Mouse (Mus musculus) olfactory bulb, adult 2 months (tissue): Measurements from ENCODE around the gene Sparcl1. TPM values are rescaled to one million over a fixed set of nuclear protein-coding genes. Genes with fewer than 3 reads are reported as not detected.

ENCODE experiments used
- H3K27ac ChIP-seq: fragments of 200-500 bp; 2 replicates; pipeline ENCODE4 v1.5.1; 2012; ENCODE audit warnings: low read depth, low read length; ENCODE audit not compliant: insufficient read depth
- H3K4me1 ChIP-seq: fragments of 200-500 bp; 2 replicates; pipeline ENCODE4 v1.6.1; 2012; ENCODE audit warnings: low read length; ENCODE audit not compliant: control insufficient read depth, insufficient read depth
- H3K4me3 ChIP-seq: fragments of 200-500 bp; 2 replicates; pipeline ENCODE4 v1.5.1; 2012; ENCODE audit warnings: mild to moderate bottlenecking, low read depth, low read length, moderate library complexity; ENCODE audit not compliant: insufficient read depth
- CTCF ChIP-seq: fragments of 200-500 bp; IDR thresholded peaks from 2 replicates; pipeline ENCODE4 v1.5.1; 2012; ENCODE audit warnings: low read depth, mild to moderate bottlenecking, low read length, moderate library complexity; ENCODE audit not compliant: insufficient read depth
- POLR2A ChIP-seq: fragments of 200-500 bp; IDR thresholded peaks from 2 replicates; pipeline ENCODE4 v1.6.1; 2012; ENCODE audit warnings: mild to moderate bottlenecking, low read depth, low read length, moderate library complexity; ENCODE audit not compliant: insufficient read depth
- WGBS: fragments of 180-500 bp; shearing (Covaris S2); methylation state at CpG from one replicate; pipeline ENCODE4 v1.1.7; 2018; 5-methylcytosine and 5-hydroxymethylcytosine counted together
- polyA plus RNA-seq: library from polyadenylated mRNA; stranded (reverse); fragments of >200 nt; gene quantifications from 2 replicates; pipeline ENCODE4 v1.2.4, GENCODE M21; 2012; ENCODE audit warnings: low replicate concordance; ENCODE audit not compliant: missing spikeins, insufficient read depth, insufficient read length

Gene Sparcl1
- polyA plus RNA-seq, 1 experiment, result 627 TPM

- Histone ChIP-seq H3K4me3 (no peak overlapping the region), H3K4me1 (peaks cover 4% of the 10 kb centered on the region), H3K27ac (no peak overlapping the region; the same call in 1 of the 2 replicates)
- TF ChIP-seq CTCF (no peak), POLR2A (no peak)
- 70% methylated on average over 2 of the region's 2 CpGs for WGBS
Measured at GRCm38 (mm10) chr5:104042906-104043305, 70.6 kb downstream of the Sparcl1 start.

GRCm38 (mm10) chr5:104039154-104039932 lies 74.2 kb downstream of the Sparcl1 start:
- H3K27ac ChIP-seq, result no peak overlapping the region
- 76% methylated on average over 6 of the region's 6 CpGs for WGBS
- H3K4me3 ChIP-seq, result no peak overlapping the region
- H3K4me1 ChIP-seq, result no peaks in the 10 kb centered on the region
- TF ChIP-seq POLR2A (no peak), CTCF (no peak)

- Histone ChIP-seq H3K4me3 (no peak overlapping the region), H3K4me1 (no peaks in the 10 kb centered on the region), H3K27ac (no peak overlapping the region)
- 94% methylated on average over 1 of the region's 1 CpGs for WGBS
- TF ChIP-seq CTCF, result no peak
Measured at GRCm38 (mm10) chr5:104036686-104037085, 76.8 kb downstream of the Sparcl1 start.

DNA sequence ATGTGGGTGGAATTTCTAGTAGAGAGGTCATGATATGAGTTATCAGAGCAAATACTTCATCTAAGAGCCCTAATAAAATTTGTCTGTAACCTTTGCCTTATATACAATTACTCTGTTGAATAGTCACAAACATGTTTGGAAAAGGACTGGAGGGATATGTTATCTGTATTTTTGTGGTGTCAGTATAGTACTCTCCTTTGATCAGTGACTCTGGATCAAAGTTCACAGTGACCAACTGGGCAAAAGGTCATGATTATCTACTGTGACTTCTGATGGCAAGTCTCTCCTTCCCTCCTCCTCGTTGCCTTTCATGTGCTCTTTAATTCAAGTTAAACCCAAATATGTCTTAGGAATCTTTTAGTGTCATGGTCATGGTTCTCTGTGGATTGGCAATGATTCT lies 77.7 kb downstream of the Sparcl1 start:
- TF ChIP-seq CTCF (no peak), POLR2A (no peak)
- Histone ChIP-seq H3K27ac (no peak overlapping the region), H3K4me1 (no peaks in the 10 kb centered on the region), H3K4me3 (no peak overlapping the region)
- WGBS, result 60% methylated on average over 1 of the region's 1 CpGs

GRCm38 (mm10) chr5:104035066-104035465 lies 78.5 kb downstream of the Sparcl1 start:
- H3K4me3 ChIP-seq, result no peak overlapping the region
- TF ChIP-seq CTCF, result no peak
- no peak for TF ChIP-seq POLR2A
- H3K27ac ChIP-seq, result no peak overlapping the region
- no peaks in the 10 kb centered on the region for H3K4me1 ChIP-seq

- no peak overlapping the region for H3K4me3 ChIP-seq
- WGBS, result 82% methylated on average over 2 of the region's 2 CpGs
- no peak overlapping the region for H3K27ac ChIP-seq
- H3K4me1 ChIP-seq, result no peaks in the 10 kb centered on the region
- TF ChIP-seq POLR2A (no peak), CTCF (no peak)
Measured at GRCm38 (mm10) chr5:104032434-104033097, 81.0 kb downstream of the Sparcl1 start.

Other genes with a start within 250 kb of the Sparcl1 start
- not detected in 2 replicates for gene Klhl8, start 202.5 kb downstream of the Sparcl1 start, polyA plus RNA-seq
- gene Hsd17b13, start 136.3 kb downstream of the Sparcl1 start, polyA plus RNA-seq, result not detected in 2 replicates
- not detected in 2 replicates for gene Hsd17b11, start 91.8 kb downstream of the Sparcl1 start, polyA plus RNA-seq
- not detected in 2 replicates for gene Nudt9, start 67.4 kb downstream of the Sparcl1 start, polyA plus RNA-seq
- gene Gm17660, start 36.1 kb downstream of the Sparcl1 start, polyA plus RNA-seq, result not detected in 2 replicates
- not detected in 2 replicates for gene Dspp, start 57.0 kb upstream of the Sparcl1 start, polyA plus RNA-seq
- not detected in 2 replicates for gene Dmp1, start 88.9 kb upstream of the Sparcl1 start, polyA plus RNA-seq
- gene Ibsp, start 185.4 kb upstream of the Sparcl1 start, polyA plus RNA-seq, result not detected in 2 replicates
- not detected in 2 replicates for gene Mepe, start 211.6 kb upstream of the Sparcl1 start, polyA plus RNA-seq